Mouse (Mus musculus) thymus, adult 18-20 months (tissue): ENCODE data around the gene Plekha4.
"Not testable (repeated sequence)": the region's sequence is repeated elsewhere in the genome, so short reads cannot be mapped to it uniquely, and the experiment has no call there.

Experiments used
- DNase-seq, 2 experiments: peaks; one replicate each; pipeline ENCODE4 v3.0.0; 2022; ENCODE audit warnings: mixed read lengths in 2 of 2

Plekha4 gene

DNA sequence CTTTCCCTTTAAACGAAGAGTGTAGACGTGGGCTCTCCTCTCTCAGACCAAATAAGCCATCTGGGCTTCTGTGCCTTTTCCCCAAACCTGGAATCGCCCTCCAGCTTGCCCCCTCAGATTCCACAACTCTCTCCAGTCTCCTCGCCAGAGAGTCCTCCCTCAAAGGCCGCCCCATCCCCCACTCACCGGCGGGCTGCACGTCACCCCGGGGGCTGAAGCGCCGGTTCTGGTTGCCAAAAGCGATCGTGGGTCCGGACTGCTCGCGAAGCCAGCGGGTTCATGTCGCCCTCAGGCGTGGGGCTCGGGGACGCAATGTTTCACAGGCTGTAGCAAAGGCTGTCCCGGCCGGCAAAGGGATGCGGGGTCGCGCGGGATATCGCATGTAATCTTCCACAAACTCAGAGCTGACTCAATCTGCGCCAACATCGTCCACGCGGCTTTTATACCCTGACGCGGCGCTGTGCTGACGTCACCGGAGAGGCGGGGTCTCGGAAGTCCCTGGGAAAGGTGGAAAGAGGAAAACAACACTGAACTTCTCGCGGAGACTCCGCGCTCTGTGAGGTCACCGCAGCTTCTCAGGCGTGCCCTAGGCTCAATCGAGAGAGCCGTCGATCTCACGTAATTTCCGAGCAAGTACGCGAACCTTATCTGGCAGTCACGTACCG lies at the start of gene Plekha4, which contains the start of gene Ppp1r15a:
TSS of gene Plekha4 (plus strand) at position 522 of the 665 bp plus-strand sequence.
TSS of gene Ppp1r15a (minus strand) at position 460 of the 665 bp plus-strand sequence.
- peak; percentile 91 to 92 for DNase-seq

DNA sequence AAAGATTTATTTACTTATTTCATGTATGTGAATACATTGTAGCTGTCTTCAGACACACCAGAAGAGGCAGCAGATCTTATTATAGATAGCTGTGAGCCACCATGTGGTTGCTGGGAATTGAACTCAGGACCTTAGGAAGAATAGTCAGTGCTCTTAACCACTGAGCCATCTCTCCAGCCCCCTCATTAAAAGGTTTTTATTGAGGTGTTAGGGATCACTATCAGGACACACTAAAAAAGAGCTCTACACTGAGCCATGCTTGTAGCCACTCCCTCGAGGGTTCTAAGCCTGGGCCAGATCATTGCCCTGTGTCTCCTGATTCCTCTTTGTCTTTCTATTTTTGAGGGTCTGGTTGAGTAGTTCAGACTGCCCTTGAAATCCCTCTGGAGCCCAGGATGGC lies 49.7 kb upstream of the Plekha4 start:
- no peak for DNase-seq

DNA sequence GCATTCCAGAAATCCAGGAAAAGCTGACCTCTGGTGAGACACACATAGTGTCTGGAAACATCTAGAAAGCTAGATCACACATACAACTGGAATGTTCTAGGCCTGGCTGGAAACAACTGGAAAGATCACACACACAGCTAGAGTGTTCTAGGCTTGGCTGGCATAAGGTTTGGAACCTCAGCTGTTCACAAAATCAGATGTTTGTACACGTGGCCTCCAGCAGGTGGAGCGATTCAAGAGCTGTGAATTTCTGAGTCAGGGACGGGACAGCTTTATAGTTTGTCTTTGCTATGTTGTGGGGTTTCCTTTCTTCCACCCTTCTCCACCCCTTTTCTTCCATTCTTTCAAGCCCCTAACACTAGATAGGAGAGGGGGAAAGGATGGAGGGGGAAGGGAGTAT lies 49.1 kb upstream of the Plekha4 start:
- no peak for DNase-seq

DNA sequence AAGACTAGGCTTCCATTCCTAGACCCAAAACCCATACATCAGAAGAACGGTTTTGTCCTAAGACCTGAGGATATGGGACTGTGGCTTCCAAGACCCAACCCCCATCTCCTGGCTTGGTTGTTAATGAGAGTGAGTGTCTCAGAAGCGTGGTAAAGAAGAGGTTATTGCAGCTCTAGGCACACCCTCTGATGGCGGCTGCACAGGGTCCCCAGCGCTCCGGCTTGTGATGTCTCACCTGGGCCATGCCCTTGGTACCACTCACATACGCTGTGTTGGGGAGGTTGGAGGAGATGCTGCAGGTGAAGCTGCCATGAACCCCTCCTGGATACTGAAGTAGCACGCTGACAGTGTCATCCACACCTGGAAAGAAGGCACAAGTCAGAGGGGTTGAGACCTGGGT lies 47.4 kb upstream of the Plekha4 start:
- DNase-seq = no peak

DNA sequence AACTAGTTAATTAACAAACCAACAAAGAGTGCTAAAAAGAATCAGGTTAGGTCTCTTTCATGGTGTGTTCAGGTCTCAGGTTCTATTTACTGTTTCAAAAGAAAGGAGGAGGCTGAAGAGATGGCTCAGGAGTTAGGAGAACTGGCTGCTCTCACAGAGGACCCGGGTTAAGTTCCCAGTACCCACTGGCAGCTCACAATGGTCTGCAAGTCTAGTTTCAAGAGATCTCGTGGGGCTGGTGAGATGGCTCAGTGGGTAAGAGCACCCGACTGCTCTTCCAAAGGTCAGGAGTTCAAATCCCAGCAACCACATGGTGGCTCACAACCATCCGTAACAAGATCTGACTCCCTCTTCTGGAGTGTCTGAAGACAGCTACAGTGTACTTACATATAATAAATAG lies 45.8 kb upstream of the Plekha4 start:
- not testable (repeated sequence) for DNase-seq

DNA sequence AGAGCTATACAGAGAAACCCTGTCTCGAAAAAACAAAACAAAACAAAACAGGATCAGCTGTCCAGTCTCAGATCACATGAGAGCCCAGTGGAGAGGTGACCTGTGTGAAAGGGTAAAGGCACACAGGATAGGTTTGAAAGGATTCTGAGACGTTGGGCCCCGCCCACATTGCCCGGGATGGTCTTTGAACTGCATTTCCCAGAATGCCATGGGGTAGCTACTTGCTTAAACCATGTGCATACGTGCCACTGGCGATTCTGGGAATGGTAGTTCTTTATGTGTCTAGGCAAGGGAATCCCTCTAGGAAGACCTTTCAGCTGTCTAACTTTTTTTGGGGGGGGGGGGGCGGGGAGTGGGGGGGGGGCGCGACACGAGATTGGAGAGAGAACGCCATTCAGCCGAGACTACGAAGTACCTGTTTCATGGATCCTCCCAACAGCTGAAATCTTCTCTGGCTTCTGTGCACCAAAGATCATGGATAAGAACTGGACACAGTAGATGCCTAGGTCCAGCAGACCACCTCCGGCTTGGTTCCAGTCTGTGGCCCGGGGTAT lies 44.7 kb upstream of the Plekha4 start, which contains the start of gene Tulp2:
TSS of gene Tulp2 (plus strand) at position 504 of the 554 bp plus-strand sequence.
- peak; percentile 48 to 60 for DNase-seq

DNA sequence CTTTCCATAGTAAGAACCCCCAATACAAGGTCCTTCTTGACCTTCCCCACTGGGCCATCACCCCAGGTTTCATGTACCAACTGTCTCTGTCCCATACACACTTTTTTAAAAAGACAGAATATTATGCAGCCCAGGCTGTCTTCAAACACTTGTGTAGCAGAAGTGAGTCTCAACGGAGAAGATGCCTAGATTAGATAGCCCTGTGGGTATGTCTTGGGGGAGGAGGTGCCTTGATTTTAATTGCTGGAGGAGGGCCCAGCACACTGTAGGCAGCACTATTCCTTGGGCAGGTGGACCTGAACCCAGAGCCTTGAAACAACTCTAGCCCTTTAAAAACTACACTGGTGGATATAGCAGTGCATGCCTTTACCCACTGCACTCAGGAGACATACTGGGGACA lies 44.0 kb upstream of the Plekha4 start:
- DNase-seq = no peak

DNA sequence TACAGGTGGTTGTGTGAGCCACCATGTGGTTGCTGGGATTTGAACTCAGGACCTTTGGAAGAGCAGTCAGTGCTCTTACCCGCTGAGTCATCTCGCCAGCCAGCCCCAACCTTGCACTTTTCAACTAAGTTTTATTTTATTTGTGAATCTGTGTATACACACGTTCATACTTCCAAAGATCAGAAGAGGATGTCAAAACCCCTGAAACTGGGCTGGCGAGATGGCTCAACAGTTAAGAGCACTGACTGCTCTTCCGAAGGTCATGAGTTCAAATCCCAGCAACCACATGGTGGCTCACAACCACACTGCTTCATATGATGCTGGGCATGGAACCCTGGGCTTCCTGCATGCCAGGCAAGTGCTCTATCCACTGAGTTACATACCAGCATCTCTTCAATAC lies 41.1 kb upstream of the Plekha4 start:
- DNase-seq = not testable (repeated sequence)

DNA sequence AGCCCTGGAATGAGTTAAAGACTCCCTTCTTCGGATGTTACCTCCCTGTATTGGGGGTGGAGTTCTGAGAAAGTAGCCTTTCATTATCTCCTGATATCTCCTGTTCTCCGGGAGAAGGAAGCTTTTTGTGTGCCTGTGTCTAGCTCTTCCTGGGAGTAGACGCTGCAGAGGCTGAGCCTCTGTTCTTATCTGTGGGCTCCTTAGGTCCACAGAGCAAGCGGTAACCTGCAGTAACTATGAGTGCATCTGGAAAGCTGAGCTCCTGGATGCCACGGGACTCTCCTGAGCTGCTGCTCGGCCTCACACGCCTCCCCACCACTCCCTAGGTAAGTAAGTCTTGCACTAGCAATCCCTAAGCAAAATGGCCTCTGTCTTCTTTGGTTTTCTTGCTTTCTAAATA lies 40.0 kb upstream of the Plekha4 start:
- no peak for DNase-seq

DNA sequence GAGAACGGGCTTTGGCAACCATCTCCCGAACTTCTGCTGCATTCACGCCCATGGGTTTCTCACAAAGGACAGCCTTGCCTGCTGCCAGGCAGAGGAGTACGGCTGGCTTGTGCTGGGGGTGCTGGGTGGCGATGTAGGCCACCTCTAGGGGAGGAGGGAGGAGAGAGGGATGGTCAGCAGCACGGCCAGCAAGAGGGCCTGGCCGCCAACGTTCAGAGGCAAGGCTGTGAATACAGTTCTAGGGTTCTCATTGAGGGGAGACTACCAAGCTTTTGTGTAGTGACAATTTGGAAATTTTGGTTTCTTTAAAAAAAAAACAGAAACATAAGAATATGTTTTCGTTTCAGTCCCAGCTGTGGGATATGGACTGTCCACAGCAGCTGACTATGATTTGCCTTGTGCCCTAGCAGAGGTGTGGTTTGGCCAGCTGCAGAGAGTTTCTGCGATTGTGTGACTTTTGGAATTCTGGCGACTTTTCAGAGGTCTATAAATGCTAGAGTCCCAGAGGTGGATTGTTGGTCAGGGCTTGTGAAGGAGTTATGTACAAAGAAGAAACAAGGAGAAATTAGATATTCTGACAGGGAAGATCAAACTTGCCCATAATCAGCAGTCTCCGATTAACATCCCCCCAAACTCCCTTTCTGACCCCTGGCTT lies 39.2 kb upstream of the Plekha4 start, which contains the start of gene Gm45808:
TSS of gene Gm45808 (minus strand) at position 51 of the 655 bp plus-strand sequence.
- DNase-seq = no peak

DNA sequence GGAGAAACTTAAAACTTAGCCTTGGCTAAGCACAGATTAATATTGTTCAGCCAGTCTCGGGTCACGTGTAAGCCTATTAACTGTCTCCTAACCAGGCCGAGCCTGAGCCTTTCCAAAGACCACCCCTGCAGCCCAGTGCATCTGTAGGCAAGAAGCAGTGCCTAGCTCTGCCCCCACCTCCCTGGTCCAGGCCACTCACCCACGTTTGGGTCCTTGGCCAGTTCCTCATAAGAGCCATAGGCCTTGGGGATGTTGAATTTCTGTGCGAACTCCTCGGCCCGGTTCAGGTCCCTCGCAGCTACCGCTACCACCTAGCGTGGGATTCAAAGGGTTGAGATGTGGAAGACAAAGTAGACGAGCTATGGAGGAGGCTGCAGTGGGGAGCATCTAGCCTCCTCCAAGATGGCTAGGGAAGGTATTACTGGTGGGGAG lies 38.3 kb upstream of the Plekha4 start:
- DNase-seq = no peak

DNA sequence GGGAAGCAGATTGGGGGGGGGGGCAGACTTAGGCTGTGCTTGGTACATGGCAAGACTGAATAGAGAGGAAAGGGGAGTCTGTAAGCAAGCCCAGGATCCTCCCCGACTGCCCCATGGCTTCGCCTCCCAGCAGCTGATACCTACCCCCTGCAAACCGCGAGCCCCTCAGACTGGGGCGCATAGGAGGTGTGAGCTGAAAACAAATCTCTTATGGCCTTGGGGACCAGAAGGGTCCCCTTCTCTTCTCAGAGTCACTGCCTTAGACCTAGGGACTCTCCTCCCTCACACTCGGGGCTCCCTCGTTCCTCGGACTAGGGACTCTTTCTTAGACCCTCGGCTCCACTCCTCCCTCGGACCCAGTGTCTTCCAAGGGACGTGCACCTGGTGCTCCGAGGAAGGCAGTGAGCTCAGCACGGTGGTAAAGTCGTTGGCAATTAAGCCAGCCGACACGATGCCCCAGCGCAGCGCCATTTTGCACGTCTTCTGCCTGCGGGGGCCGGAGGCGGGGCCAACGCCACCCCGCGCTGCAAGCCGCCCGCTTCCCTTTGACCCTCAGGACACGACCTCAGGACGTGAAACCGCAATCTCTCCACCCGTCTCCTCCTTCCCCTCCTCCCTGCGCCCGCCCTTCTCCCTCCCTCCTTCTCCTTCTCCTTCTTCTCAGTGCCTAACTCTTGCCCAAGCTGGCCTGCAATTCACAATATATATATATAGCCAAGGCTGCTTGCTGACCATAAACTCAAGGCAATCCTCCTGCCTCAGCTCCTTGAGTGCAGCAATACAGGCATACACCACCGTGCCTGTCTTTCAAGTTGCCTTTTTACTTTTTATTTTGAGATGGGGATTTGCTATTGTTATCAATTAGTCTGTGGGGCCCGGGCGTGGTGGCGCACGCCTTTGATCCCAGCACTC lies 37.6 kb upstream of the Plekha4 start, which contains the start of gene Dhdh:
TSS of gene Dhdh (minus strand) at position 513 of the 912 bp plus-strand sequence.
- peak; percentile 25 to 38 for DNase-seq

DNA sequence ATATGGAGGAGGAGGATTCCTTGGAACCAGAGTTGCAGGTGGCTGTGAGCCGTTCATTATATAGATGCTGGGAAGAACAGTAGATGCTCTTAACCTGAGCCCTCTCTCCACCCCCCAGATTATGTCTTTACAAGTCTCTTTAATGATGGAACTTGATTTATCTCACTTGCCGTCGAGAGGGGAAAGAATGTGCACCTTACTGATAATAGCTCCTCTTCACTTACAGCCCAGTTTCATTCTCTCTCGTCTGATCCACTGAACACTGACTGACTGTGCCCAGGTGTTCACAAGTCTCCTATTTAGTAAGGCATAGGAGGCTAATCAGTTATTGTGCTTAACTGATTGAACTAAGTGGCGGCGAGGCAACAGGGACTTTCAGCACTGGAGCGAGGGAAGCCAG lies 36.6 kb upstream of the Plekha4 start:
- no peak for DNase-seq

DNA sequence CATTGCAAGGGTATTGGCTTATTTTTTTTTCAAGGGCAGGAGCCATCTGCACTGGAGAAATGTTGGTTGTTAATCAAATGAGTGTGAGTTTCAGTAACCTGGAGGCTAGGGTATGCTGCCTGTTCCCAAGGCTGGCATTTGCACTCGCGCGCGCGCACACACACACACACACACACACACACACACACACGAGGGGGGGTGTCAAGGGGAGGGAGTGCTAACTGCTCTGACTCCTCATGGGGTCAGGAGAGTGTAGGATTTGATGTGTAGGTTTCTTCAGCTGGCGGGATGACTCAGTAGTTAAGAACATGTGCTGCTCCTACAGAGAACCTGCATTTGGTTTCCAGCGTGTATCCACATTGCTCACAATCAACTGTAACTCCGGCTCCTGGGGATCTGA lies 35.3 kb upstream of the Plekha4 start:
- no peak for DNase-seq

DNA sequence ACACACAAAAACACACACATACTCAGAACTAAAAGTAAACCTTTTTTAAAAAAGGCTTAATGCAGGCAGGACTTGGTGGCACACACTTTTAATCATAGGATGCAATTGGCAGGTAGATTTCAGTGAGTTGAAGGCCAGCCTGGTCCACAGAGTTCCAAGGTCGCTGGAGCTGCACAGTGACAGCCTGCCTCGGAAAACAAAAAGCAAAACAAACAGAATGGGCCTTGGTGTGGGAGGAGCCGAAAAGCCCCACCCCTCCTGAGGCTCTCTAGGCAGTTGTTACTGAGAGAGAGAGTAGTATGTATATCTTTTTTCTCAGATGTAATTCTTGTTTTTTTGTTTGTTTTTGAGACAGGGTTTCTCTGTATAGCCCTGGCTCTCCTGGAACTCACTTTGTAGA lies 34.9 kb upstream of the Plekha4 start:
- no peak for DNase-seq

DNA sequence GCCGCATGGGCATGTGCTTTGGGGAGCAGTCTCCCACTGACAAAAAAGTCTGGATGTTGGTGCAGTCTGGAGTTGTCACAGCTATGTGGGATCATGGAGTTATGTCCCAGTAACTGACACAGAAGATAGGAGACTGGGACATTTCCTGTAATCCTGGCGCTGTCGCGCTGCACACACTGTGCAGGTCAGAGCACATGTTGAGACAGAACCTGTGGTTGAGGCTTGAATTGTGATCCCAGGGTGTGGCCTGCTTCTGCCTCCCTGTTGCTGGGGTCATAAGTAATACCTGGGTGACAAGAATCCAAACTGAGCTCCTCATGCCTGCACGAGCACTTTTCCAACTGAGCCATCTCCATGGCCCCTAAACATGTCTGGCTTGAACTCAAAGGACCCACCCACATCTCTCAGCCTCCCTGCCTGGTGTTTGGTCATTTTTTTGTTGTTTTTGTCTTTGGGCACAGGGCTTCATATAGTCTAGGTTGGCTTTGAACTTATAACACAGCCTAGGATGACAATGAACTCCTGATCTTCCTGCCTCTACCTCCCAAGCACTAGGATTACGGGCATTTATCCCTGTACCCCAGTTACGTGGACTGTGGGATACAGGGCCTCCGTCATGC lies 33.8 kb upstream of the Plekha4 start:
- DNase-seq = no peak

DNA sequence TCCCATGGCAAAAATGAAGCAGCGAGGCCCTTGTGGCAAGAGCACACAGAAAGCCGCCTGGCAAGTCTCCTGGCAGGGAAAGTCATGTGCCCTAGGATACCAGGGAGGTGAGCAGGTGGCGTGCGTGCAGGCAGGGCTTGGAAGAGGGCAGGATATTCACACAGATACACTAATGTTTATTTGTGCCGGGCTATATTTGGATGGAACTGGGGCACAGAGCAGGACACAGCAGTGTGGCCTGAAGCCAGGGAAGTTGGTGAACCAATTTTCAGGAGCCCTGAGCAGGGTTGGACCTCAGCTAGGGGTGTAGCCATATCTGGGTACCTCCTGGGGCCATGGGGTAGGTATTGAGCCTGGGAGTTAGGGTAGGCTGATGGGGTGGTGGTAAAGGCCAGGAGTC lies 33.2 kb upstream of the Plekha4 start:
- no peak for DNase-seq

DNA sequence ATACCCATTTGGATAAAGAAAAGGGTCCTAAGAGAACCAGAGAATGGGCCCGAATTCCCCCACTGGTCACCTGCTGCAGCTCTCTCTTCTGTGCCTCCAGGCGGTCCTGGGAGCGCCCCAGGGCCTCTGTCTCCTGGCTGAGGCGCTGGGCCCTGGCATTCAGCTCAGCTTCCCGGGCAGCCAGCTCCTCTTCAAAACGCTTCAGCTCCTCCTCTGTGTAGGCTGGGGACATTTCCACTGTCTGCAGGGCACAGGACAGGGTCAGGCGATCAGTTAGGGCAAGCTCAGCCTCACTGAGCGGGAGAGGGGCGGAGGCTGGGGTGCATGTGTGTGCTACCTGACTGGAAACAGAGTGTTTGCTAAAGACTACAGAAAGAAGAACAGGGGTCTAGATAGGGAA lies 31.6 kb upstream of the Plekha4 start:
- no peak for DNase-seq

DNA sequence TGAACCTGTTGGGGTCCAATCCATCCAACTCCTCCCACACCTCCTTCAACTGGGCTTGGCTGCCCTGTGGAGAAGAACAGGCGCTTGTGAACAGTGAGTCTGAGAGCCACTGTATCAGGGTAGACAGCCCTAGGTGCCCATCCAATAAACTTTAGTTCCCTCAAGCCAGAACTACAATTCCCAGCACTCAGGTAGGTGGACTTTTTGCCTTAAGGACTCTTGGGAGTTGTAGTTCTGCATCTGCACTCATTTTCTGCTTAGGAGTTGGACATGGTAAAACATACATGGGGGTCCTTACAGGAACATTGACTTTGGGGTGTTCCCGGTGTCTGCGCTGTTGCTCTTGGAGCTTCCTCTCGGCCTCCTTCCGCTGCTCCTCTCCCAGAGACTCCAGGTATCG lies 27.7 kb upstream of the Plekha4 start:
- no peak for DNase-seq

DNA sequence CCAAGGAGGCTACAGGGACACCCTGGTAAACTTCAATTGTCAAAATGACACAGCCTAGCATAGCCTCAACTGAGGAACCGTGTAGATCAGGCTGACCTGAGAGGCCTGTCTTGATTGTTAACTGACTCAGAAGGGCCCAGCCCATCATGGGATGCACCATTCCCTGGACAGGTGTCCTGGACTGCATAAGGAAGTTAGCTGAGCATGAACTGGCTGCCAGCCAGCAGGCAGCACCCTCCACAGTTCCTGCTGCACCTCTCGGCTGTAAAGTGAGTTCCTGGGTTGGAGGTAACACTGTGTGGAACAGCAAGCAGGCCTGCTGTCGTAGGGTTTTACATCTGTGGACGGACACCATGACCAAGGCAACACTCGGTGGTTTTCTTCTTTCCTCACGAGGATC lies 18.5 kb upstream of the Plekha4 start:
- no peak for DNase-seq

DNA sequence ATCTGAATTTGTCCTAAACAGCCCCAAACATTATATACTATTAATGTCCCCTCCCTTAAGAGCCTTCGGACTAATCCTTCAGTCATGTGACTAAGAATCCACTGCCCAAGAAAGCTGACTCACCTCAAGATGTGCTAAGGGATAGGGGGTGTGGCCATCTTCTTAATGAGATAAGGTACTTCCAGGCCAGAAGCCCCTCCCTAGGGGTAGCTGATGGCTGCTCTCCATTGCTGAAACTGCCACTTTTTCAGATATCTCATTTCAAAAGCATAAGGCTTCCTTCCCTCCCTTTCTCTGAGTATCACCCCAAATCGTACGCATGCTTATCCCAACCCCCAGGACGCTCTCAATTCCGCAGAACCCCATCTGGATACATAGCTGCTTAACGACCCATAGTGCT lies 17.6 kb upstream of the Plekha4 start:
- DNase-seq = no peak

DNA sequence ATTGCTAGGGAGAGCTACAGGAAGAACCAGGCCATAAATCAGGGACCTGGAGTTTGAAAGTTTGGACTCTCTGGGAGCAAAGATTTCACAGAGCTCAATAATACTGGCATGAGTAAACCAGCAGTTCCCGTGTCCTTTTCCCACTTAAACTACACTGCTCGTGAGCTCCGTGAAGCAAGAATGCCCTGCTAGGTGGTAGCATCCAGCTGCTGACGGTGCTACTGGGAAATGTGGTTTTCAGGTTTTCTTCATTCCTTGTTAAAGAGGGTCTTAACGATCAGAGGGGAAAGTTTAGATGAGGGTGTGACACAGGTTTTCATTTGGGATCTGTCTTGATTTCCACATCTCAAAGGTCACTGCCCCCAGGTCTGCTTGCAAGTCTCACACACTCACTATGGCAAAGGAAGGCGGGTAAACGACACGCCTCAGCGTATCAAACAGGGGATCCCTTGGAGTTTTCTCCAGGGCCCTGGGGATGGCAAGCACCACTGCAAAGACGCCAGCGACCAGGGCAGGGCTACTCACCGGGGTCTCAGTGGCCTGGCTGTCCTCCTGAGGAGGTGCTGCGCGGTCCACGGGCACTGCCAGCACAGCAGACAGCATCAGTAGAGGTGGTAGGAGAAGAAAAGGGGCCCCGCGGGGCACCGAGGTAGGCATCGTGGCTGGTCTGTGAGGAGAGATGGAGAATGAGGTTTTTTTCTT lies 16.8 kb upstream of the Plekha4 start:
- DNase-seq = no peak
